Mouse (Mus musculus): ENCODE data around the gene Eef1akmt3. TPM values are rescaled to one million over a fixed set of nuclear protein-coding genes. Genes with fewer than 3 reads are reported as not detected.

The Eef1akmt3 gene
- polyA plus RNA-seq, 1 experiment from 2014 or later: 0.13 TPM

- Histone ChIP-seq H3K9ac (no peak overlapping the region), H3K4me1 (replicated peaks; ENCODE audit: control insufficient read depth, insufficient read depth, low read length) (no peaks in the 10 kb centered on the region), H3K4me3 (replicated peaks; ENCODE audit: low read length) (no peak overlapping the region), H3K27me3 (ENCODE audit: control insufficient read depth, insufficient read depth, low read length) (no peaks in the 10 kb centered on the region), H3K36me3 (replicated peaks; ENCODE audit: control insufficient read depth, insufficient read depth) (peaks cover 69% of the 10 kb centered on the region), H3K9me3 (ENCODE audit: control insufficient read depth, low read length) (no peaks in the 10 kb centered on the region), H3K27ac (no peak overlapping the region), H3K4me2 (replicated peaks) (no peak overlapping the region)
- DNase-seq (ENCODE audit: low spot score) (no peak), ATAC-seq (ENCODE audit: low FRiP score) (no peak)
- WGBS: 86% methylated on average over 13 of the region's 13 CpGs
These were observed 43.8 kb downstream of the Eef1akmt3 start for GRCm38 (mm10) chr10:126997340-126998113.

GRCm38 (mm10) chr10:126993621-126994020, 47.7 kb downstream of the Eef1akmt3 start:
- WGBS: 87% methylated on average over 3 of the region's 3 CpGs
- H3K4me2 ChIP-seq (replicated peaks): no peak overlapping the region
- DNase-seq (ENCODE audit: low spot score) (no peak), ATAC-seq (ENCODE audit: low FRiP score) (no peak)
- H3K4me1 ChIP-seq (replicated peaks; ENCODE audit: control insufficient read depth, insufficient read depth, low read length): 0 out of 2 replicates have a peak, but pooled peaks cover 1% of the 10 kb centered on the region
- H3K27ac ChIP-seq: no peak overlapping the region
- H3K9me3 ChIP-seq (ENCODE audit: control insufficient read depth, low read length): no peaks in the 10 kb centered on the region
- no peaks in the 10 kb centered on the region for H3K27me3 ChIP-seq (ENCODE audit: control insufficient read depth, insufficient read depth, low read length)
- no peak overlapping the region for H3K9ac ChIP-seq
- peaks cover 61% of the 10 kb centered on the region for H3K36me3 ChIP-seq (replicated peaks; ENCODE audit: control insufficient read depth, insufficient read depth)
- H3K4me3 ChIP-seq (replicated peaks; ENCODE audit: low read length): no peak overlapping the region

- peaks cover 20% of the 10 kb centered on the region for H3K4me1 ChIP-seq (replicated peaks; ENCODE audit: control insufficient read depth, insufficient read depth, low read length)
- 61% methylated on average over 3 of the region's 3 CpGs for WGBS
- no peak overlapping the region for H3K4me2 ChIP-seq (replicated peaks)
- H3K4me3 ChIP-seq (replicated peaks; ENCODE audit: low read length): no peak overlapping the region
- no peak overlapping the region for H3K27ac ChIP-seq
- DNase-seq (ENCODE audit: low spot score) (no peak), ATAC-seq (ENCODE audit: low FRiP score) (no peak)
- peaks cover 45% of the 10 kb centered on the region for H3K36me3 ChIP-seq (replicated peaks; ENCODE audit: control insufficient read depth, insufficient read depth)
- H3K9ac ChIP-seq: no peak overlapping the region
- H3K27me3 ChIP-seq (ENCODE audit: control insufficient read depth, insufficient read depth, low read length): no peaks in the 10 kb centered on the region
- no peaks in the 10 kb centered on the region for H3K9me3 ChIP-seq (ENCODE audit: control insufficient read depth, low read length)
These were observed 49.6 kb downstream of the Eef1akmt3 start for GRCm38 (mm10) chr10:126991676-126992075.

GRCm38 (mm10) chr10:126990313-126991056, 50.8 kb downstream of the Eef1akmt3 start:
- Histone ChIP-seq H3K4me2 (replicated peaks) (no peak overlapping the region), H3K27ac (no peak overlapping the region), H3K4me1 (replicated peaks; ENCODE audit: control insufficient read depth, insufficient read depth, low read length) (peaks cover 31% of the 10 kb centered on the region), H3K36me3 (replicated peaks; ENCODE audit: control insufficient read depth, insufficient read depth) (peaks cover 38% of the 10 kb centered on the region), H3K27me3 (ENCODE audit: control insufficient read depth, insufficient read depth, low read length) (no peaks in the 10 kb centered on the region), H3K4me3 (replicated peaks; ENCODE audit: low read length) (no peak overlapping the region), H3K9me3 (ENCODE audit: control insufficient read depth, low read length) (no peaks in the 10 kb centered on the region), H3K9ac (no peak overlapping the region)
- ATAC-seq (ENCODE audit: low FRiP score) (peak; percentile 54), DNase-seq (ENCODE audit: low spot score) (peak; percentile 86)
- WGBS: 66% methylated on average over 7 of the region's 7 CpGs

- peaks cover 47% of the 10 kb centered on the region for H3K4me1 ChIP-seq (replicated peaks; ENCODE audit: control insufficient read depth, insufficient read depth, low read length)
- H3K4me3 ChIP-seq (replicated peaks; ENCODE audit: low read length): no peak overlapping the region
- peaks cover 19% of the 10 kb centered on the region for H3K36me3 ChIP-seq (replicated peaks; ENCODE audit: control insufficient read depth, insufficient read depth)
- H3K27ac ChIP-seq: no peak overlapping the region
- no peak overlapping the region for H3K9ac ChIP-seq
- no peak for ATAC-seq (ENCODE audit: low FRiP score)
- no peaks in the 10 kb centered on the region for H3K9me3 ChIP-seq (ENCODE audit: control insufficient read depth, low read length)
- H3K27me3 ChIP-seq (ENCODE audit: control insufficient read depth, insufficient read depth, low read length): no peaks in the 10 kb centered on the region
- DNase-seq (ENCODE audit: low spot score): no peak
- H3K4me2 ChIP-seq (replicated peaks): no peak overlapping the region
- 67% methylated on average over 5 of the region's 5 CpGs for WGBS
These were observed 52.7 kb downstream of the Eef1akmt3 start for GRCm38 (mm10) chr10:126988513-126989165.

GRCm38 (mm10) chr10:126987183-126988118, 53.9 kb downstream of the Eef1akmt3 start:
- Histone ChIP-seq H3K4me3 (replicated peaks; ENCODE audit: low read length) (no peak overlapping the region), H3K4me1 (replicated peaks; ENCODE audit: control insufficient read depth, insufficient read depth, low read length) (peaks cover 58% of the 10 kb centered on the region), H3K9ac (no peak overlapping the region; the same call in 1 of the 2 replicates), H3K4me2 (replicated peaks) (0 out of 2 replicates have a peak overlapping the region, but pooled peaks have one; percentile 7), H3K27me3 (ENCODE audit: control insufficient read depth, insufficient read depth, low read length) (no peaks in the 10 kb centered on the region), H3K9me3 (ENCODE audit: control insufficient read depth, low read length) (no peaks in the 10 kb centered on the region), H3K27ac (peak overlapping the region; percentile 51; the same call in 1 of the 2 replicates), H3K36me3 (replicated peaks; ENCODE audit: control insufficient read depth, insufficient read depth) (peaks cover 8% of the 10 kb centered on the region)
- ATAC-seq (ENCODE audit: low FRiP score): no peak
- no peak for DNase-seq (ENCODE audit: low spot score)
- WGBS: 58% methylated on average over 8 of the region's 8 CpGs

GRCm38 (mm10) chr10:126986541-126986961, 54.8 kb downstream of the Eef1akmt3 start:
- WGBS: 39% methylated on average over 4 of the region's 4 CpGs
- no peaks in the 10 kb centered on the region for H3K27me3 ChIP-seq (ENCODE audit: control insufficient read depth, insufficient read depth, low read length)
- H3K9me3 ChIP-seq (ENCODE audit: control insufficient read depth, low read length): no peaks in the 10 kb centered on the region
- DNase-seq (ENCODE audit: low spot score) (peak; percentile 60), ATAC-seq (ENCODE audit: low FRiP score) (peak; percentile 59)
- no peak overlapping the region for H3K4me3 ChIP-seq (replicated peaks; ENCODE audit: low read length)
- H3K36me3 ChIP-seq (replicated peaks; ENCODE audit: control insufficient read depth, insufficient read depth): no peaks in the 10 kb centered on the region
- H3K9ac ChIP-seq: no peak overlapping the region; the same call in 1 of the 2 replicates
- peak overlapping the region; percentile 51; the same call in 1 of the 2 replicates for H3K27ac ChIP-seq
- 0 out of 2 replicates have a peak overlapping the region, but pooled peaks have one; percentile 7 for H3K4me2 ChIP-seq (replicated peaks)
- H3K4me1 ChIP-seq (replicated peaks; ENCODE audit: control insufficient read depth, insufficient read depth, low read length): peaks cover 67% of the 10 kb centered on the region

- Histone ChIP-seq H3K36me3 (replicated peaks; ENCODE audit: control insufficient read depth, insufficient read depth) (no peaks in the 10 kb centered on the region), H3K4me1 (replicated peaks; ENCODE audit: control insufficient read depth, insufficient read depth, low read length) (peaks cover 77% of the 10 kb centered on the region), H3K4me2 (replicated peaks) (no peak overlapping the region), H3K9ac (no peak overlapping the region), H3K27ac (no peak overlapping the region), H3K9me3 (ENCODE audit: control insufficient read depth, low read length) (no peaks in the 10 kb centered on the region), H3K27me3 (ENCODE audit: control insufficient read depth, insufficient read depth, low read length) (no peaks in the 10 kb centered on the region), H3K4me3 (replicated peaks; ENCODE audit: low read length) (no peak overlapping the region)
- WGBS: 96% methylated on average over 9 of the region's 9 CpGs
- DNase-seq (ENCODE audit: low spot score): no peak
- no peak for ATAC-seq (ENCODE audit: low FRiP score)
These were observed 55.7 kb downstream of the Eef1akmt3 start for GRCm38 (mm10) chr10:126985579-126985978.

Measured in hindbrain, embryonic 14.5 days (tissue).